Mouse (Mus musculus): ENCODE data around the gene Bms1. TPM values are rescaled to one million over a fixed set of nuclear protein-coding genes. Genes with fewer than 3 reads are reported as not detected.

Gene Bms1
- total and polyA plus RNA-seq, 2 experiments from 2014 or later = 11.5 to 17.6 TPM

- TF ChIP-seq CTCF (IDR thresholded peaks at IDR 0.05; ENCODE audit: low read depth) (no peak), EP300 (IDR thresholded peaks at IDR 0.05; ENCODE audit: low read depth) (no peak)
- Histone ChIP-seq H3K27me3 (ENCODE audit: control insufficient read depth, insufficient read depth, low read length) (no peaks in the 10 kb centered on the region), H3K27ac (ENCODE audit: low read depth) (no peak overlapping the region), H3K36me3 (replicated peaks; ENCODE audit: control insufficient read depth, insufficient read depth, low read length) (peaks cover 37% of the 10 kb centered on the region), H3K4me3 (ENCODE audit: low read depth, low read length) (no peak overlapping the region), H3K9me3 (replicated peaks; ENCODE audit: control insufficient read depth, low read length) (peaks cover 21% of the 10 kb centered on the region), H3K4me2 (ENCODE audit: low read depth, low read length) (no peak overlapping the region), H3K4me1 (ENCODE audit: control insufficient read depth, insufficient read depth) (no peaks in the 10 kb centered on the region), H3K9ac (replicated peaks; ENCODE audit: low read depth, low read length) (no peak overlapping the region)
- ATAC-seq (ENCODE audit: insufficient read depth, low read depth) = no peak
- DNase-seq (ENCODE audit: low spot score) = no peak
- 90% methylated on average over 4 of the region's 4 CpGs for WGBS
Measured at GRCm38 (mm10) chr6:118431502-118431901, 12.2 kb upstream of the Bms1 start.

GRCm38 (mm10) chr6:118426666-118427065 is 7.4 kb upstream of the Bms1 start:
- H3K4me1 ChIP-seq (ENCODE audit: control insufficient read depth, insufficient read depth) = no peaks in the 10 kb centered on the region
- no peak overlapping the region for H3K9ac ChIP-seq (replicated peaks; ENCODE audit: low read depth, low read length)
- no peak overlapping the region for H3K4me3 ChIP-seq (ENCODE audit: low read depth, low read length)
- 83% methylated on average over 1 of the region's 1 CpGs for WGBS
- H3K27ac ChIP-seq (ENCODE audit: low read depth) = no peak overlapping the region
- H3K4me2 ChIP-seq (ENCODE audit: low read depth, low read length) = no peak overlapping the region
- H3K9me3 ChIP-seq (replicated peaks; ENCODE audit: control insufficient read depth, low read length) = peaks cover 21% of the 10 kb centered on the region
- ATAC-seq (ENCODE audit: insufficient read depth, low read depth) = no peak
- no peak for DNase-seq (ENCODE audit: low spot score)
- peaks cover 37% of the 10 kb centered on the region for H3K36me3 ChIP-seq (replicated peaks; ENCODE audit: control insufficient read depth, insufficient read depth, low read length)
- no peaks in the 10 kb centered on the region for H3K27me3 ChIP-seq (ENCODE audit: control insufficient read depth, insufficient read depth, low read length)
- TF ChIP-seq EP300 (IDR thresholded peaks at IDR 0.05; ENCODE audit: low read depth) (no peak), CTCF (IDR thresholded peaks at IDR 0.05; ENCODE audit: low read depth) (no peak)

GRCm38 (mm10) chr6:118410428-118410827 is 8.8 kb downstream of the Bms1 start:
- no peak for ATAC-seq (ENCODE audit: insufficient read depth, low read depth)
- no peaks in the 10 kb centered on the region for H3K4me1 ChIP-seq (ENCODE audit: control insufficient read depth, insufficient read depth)
- H3K4me3 ChIP-seq (ENCODE audit: low read depth, low read length) = no peak overlapping the region
- H3K4me2 ChIP-seq (ENCODE audit: low read depth, low read length) = no peak overlapping the region
- peaks cover 79% of the 10 kb centered on the region for H3K36me3 ChIP-seq (replicated peaks; ENCODE audit: control insufficient read depth, insufficient read depth, low read length)
- no peak overlapping the region for H3K9ac ChIP-seq (replicated peaks; ENCODE audit: low read depth, low read length)
- no peaks in the 10 kb centered on the region for H3K9me3 ChIP-seq (replicated peaks; ENCODE audit: control insufficient read depth, low read length)
- TF ChIP-seq EP300 (IDR thresholded peaks at IDR 0.05; ENCODE audit: low read depth) (no peak), CTCF (IDR thresholded peaks at IDR 0.05; ENCODE audit: low read depth) (no peak)
- 93% methylated on average over 1 of the region's 1 CpGs for WGBS
- DNase-seq (ENCODE audit: low spot score) = no peak
- no peaks in the 10 kb centered on the region for H3K27me3 ChIP-seq (ENCODE audit: control insufficient read depth, insufficient read depth, low read length)
- H3K27ac ChIP-seq (ENCODE audit: low read depth) = no peak overlapping the region

- Histone ChIP-seq H3K9ac (replicated peaks; ENCODE audit: low read depth, low read length) (no peak overlapping the region), H3K4me3 (ENCODE audit: low read depth, low read length) (no peak overlapping the region), H3K27ac (ENCODE audit: low read depth) (no peak overlapping the region), H3K4me2 (ENCODE audit: low read depth, low read length) (no peak overlapping the region), H3K4me1 (ENCODE audit: control insufficient read depth, insufficient read depth) (no peaks in the 10 kb centered on the region), H3K27me3 (ENCODE audit: control insufficient read depth, insufficient read depth, low read length) (no peaks in the 10 kb centered on the region), H3K9me3 (replicated peaks; ENCODE audit: control insufficient read depth, low read length) (no peaks in the 10 kb centered on the region), H3K36me3 (replicated peaks; ENCODE audit: control insufficient read depth, insufficient read depth, low read length) (peaks cover 83% of the 10 kb centered on the region)
- DNase-seq (ENCODE audit: low spot score) (no peak), ATAC-seq (ENCODE audit: insufficient read depth, low read depth) (no peak)
- WGBS = 91% methylated on average over 5 of the region's 5 CpGs
- TF ChIP-seq EP300 (IDR thresholded peaks at IDR 0.05; ENCODE audit: low read depth) (no peak), CTCF (IDR thresholded peaks at IDR 0.05; ENCODE audit: low read depth) (no peak)
Measured at GRCm38 (mm10) chr6:118408510-118408909, 10.8 kb downstream of the Bms1 start.

GRCm38 (mm10) chr6:118406421-118406820 is 12.9 kb downstream of the Bms1 start:
- TF ChIP-seq CTCF (IDR thresholded peaks at IDR 0.05; ENCODE audit: low read depth) (no peak), EP300 (IDR thresholded peaks at IDR 0.05; ENCODE audit: low read depth) (no peak)
- Histone ChIP-seq H3K9me3 (replicated peaks; ENCODE audit: control insufficient read depth, low read length) (no peaks in the 10 kb centered on the region), H3K4me1 (ENCODE audit: control insufficient read depth, insufficient read depth) (no peaks in the 10 kb centered on the region), H3K4me2 (ENCODE audit: low read depth, low read length) (no peak overlapping the region), H3K27ac (ENCODE audit: low read depth) (no peak overlapping the region), H3K36me3 (replicated peaks; ENCODE audit: control insufficient read depth, insufficient read depth, low read length) (peaks cover 81% of the 10 kb centered on the region), H3K9ac (replicated peaks; ENCODE audit: low read depth, low read length) (no peak overlapping the region), H3K4me3 (ENCODE audit: low read depth, low read length) (no peak overlapping the region), H3K27me3 (ENCODE audit: control insufficient read depth, insufficient read depth, low read length) (no peaks in the 10 kb centered on the region)
- 60% methylated on average over 4 of the region's 4 CpGs for WGBS
- no peak for ATAC-seq (ENCODE audit: insufficient read depth, low read depth)
- no peak for DNase-seq (ENCODE audit: low spot score)

- no peak for TF ChIP-seq CTCF (IDR thresholded peaks at IDR 0.05; ENCODE audit: low read depth)
- TF ChIP-seq EP300 (IDR thresholded peaks at IDR 0.05; ENCODE audit: low read depth) = no peak
- Histone ChIP-seq H3K9ac (replicated peaks; ENCODE audit: low read depth, low read length) (no peak overlapping the region), H3K27ac (ENCODE audit: low read depth) (no peak overlapping the region), H3K4me1 (ENCODE audit: control insufficient read depth, insufficient read depth) (no peaks in the 10 kb centered on the region), H3K36me3 (replicated peaks; ENCODE audit: control insufficient read depth, insufficient read depth, low read length) (peaks cover 67% of the 10 kb centered on the region), H3K4me2 (ENCODE audit: low read depth, low read length) (no peak overlapping the region), H3K9me3 (replicated peaks; ENCODE audit: control insufficient read depth, low read length) (no peaks in the 10 kb centered on the region), H3K4me3 (ENCODE audit: low read depth, low read length) (no peak overlapping the region), H3K27me3 (ENCODE audit: control insufficient read depth, insufficient read depth, low read length) (no peaks in the 10 kb centered on the region)
- ATAC-seq (ENCODE audit: insufficient read depth, low read depth) (no peak), DNase-seq (ENCODE audit: low spot score) (no peak)
Measured at GRCm38 (mm10) chr6:118390746-118391145, 28.5 kb downstream of the Bms1 start.

Data from heart, postnatal 0 days (tissue).